Mouse (Mus musculus) right cerebral cortex, postnatal 36 days (tissue): Measurements from ENCODE around the gene As3mt.
"Not testable (repeated sequence)": the region's sequence is repeated elsewhere in the genome, so short reads cannot be mapped to it uniquely, and the experiment has no call there.

Experiments
- DNase-seq, 2 experiments: peaks; one replicate each; pipeline ENCODE4 v3.0.0; 2022; ENCODE audit warnings: low spot score in 2 of 2, mixed read lengths in 1 of 2

Gene As3mt

GRCm38 (mm10) chr19:46752235-46752634, 45.0 kb downstream of the As3mt start:
- no peak for DNase-seq

DNA sequence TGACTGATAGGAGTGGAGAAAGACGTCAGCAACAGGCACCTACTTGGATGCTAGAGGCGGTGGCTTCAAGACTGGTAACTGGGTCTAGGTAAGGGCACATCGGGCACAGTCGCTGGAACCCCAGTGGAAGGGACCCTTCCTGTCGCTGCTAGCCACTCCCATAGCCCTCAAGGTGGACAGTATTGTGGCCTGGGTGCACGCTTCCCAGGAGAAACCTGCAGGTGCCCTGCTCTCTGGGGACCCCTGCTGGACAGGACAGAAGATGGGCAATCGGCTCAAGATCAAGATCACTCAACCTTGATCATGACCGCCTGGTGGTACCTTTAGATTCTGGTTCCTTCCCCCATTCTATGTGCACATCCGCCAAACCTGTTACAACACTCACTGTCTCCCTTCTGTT, 47.8 kb downstream of the As3mt start:
- DNase-seq = no peak

GRCm38 (mm10) chr19:46756221-46756620, 49.0 kb downstream of the As3mt start:
- no peak for DNase-seq

DNA sequence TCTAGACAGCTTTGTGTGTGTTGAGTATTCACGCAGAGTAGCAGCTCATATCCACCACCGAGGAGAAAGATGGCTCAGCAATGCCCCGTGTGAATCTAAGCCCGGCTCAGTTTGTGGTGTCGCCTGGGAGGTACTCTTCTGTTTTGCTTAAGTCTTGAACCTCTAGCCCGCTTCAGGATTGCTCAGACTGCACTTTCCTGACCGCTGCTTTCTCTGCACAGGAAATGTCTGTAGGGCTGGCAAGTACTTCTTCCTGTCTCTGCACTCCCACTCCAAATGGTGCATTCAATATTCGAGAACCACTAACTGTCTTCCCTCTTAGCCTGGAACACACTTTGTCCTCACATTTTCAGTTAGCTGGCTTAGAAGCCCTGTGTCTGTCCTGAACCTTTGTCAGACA, 51.8 kb downstream of the As3mt start:
- DNase-seq = no peak

- DNase-seq = not testable (repeated sequence)
Observed at GRCm38 (mm10) chr19:46759909-46760308, 52.7 kb downstream of the As3mt start.

GRCm38 (mm10) chr19:46760375-46761160, 53.3 kb downstream of the As3mt start:
- DNase-seq = peak; percentile 79 to 82

DNA sequence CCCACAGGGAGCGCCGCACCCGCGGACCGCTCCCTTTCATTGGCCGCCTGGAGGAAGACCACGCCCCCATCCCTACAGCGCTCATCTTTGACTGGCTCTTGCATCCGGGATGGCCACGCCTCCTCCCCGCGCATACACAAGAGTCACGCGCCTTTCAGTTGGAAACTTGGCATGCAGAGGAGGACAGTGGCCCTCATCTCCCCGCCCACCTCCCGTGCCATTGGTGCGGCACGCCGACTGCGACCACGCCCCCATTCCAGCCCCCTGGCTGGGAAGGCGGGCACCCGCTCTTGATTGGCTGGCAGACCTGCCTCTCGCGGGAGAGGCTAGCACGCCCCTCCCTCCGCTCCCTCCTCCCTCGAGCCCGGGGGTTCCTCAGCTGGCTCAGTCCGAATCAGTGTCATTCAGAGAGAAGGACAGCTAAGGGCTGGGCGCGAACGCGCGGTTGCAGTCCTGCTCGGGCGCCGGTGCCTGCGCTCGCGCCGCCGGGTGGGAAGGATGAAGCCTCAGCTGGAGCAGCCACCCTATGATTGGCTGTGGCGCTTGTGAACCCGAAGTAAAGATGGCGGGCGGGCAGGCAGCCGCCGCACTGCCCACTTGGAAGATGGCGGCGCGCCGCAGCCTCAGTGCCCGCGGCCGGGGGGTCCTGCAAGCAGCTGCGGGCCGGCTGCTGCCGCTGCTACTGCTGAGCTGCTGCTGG, 54.1 kb downstream of the As3mt start, which contains the start of gene Cnnm2:
Cnnm2 (plus strand) TSS at position 350 of the 700 bp plus-strand sequence.
- peak; percentile 100 for DNase-seq

DNA sequence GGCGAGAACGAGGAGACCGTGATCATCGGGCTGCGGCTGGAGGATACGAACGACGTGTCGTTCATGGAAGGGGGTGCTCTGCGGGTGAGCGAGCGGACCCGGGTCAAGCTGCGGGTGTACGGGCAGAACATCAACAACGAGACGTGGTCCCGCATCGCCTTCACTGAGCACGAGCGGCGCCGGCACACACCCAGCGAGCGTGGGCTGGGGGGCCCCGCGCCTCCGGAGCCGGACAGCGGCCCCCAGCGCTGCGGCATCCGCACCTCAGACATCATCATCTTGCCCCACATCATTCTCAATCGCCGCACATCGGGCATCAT, 54.7 kb downstream of the As3mt start:
- DNase-seq = no peak

GRCm38 (mm10) chr19:46762291-46762991, 55.2 kb downstream of the As3mt start:
- DNase-seq = peak; percentile 26 to 29

DNA sequence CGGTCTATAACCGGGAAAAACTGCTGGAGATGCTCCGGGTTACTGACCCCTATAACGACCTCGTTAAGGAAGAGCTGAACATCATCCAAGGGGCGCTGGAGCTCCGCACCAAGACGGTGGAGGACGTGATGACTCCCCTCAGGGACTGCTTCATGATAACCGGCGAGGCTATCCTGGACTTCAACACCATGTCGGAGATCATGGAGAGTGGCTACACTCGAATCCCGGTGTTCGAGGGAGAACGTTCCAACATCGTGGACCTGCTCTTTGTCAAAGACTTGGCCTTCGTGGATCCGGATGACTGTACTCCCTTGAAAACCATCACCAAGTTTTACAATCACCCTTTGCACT, 55.7 kb downstream of the As3mt start:
- DNase-seq = no peak

DNA sequence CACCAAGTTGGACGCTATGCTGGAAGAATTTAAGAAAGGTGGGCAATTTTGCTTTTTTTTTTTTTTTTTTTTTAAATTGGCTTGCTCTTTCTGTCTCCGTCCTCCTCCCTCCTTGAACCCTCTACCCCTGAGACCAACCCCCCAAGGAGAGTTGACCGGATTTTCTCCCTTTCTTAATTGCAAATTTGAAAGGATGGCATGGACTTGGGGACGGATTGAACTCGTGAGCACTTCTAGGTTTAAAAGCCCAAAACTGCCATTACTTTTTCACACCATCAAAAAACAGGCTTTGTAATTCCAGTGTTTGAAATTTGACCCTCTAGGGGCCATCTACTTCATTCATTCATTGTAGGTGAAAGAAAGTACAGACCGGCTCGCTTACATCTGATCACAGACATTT, 56.1 kb downstream of the As3mt start:
- DNase-seq = no peak

- no peak for DNase-seq
Observed at GRCm38 (mm10) chr19:46763932-46764762, 56.9 kb downstream of the As3mt start.

GRCm38 (mm10) chr19:46764763-46765117, 57.5 kb downstream of the As3mt start:
- no peak for DNase-seq

- no peak for DNase-seq
Observed at GRCm38 (mm10) chr19:46766125-46766524, 58.9 kb downstream of the As3mt start.

- no peak for DNase-seq
Observed at GRCm38 (mm10) chr19:46769759-46770158, 62.5 kb downstream of the As3mt start.

- no peak for DNase-seq
Observed at GRCm38 (mm10) chr19:46771801-46772200, 64.5 kb downstream of the As3mt start.

DNA sequence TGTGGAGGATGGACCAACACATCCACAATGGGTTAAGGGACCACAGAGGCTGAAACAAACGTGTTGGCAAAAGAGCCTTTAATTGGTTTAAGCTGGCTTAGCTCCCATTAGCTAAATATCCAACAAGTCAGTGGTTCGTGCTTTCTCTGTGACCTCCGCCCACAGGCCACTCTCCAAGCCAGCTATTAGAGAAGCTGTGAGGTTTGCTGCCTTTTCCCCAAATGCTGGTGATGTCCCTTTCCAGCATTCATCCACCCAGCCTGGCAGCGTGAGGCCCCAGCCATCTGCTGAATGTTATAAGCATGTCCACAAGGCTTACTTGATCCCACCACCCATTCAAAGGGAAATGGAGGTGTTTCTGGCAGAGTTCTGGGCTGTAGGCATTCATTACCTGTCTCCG, 69.1 kb downstream of the As3mt start:
- no peak for DNase-seq

DNA sequence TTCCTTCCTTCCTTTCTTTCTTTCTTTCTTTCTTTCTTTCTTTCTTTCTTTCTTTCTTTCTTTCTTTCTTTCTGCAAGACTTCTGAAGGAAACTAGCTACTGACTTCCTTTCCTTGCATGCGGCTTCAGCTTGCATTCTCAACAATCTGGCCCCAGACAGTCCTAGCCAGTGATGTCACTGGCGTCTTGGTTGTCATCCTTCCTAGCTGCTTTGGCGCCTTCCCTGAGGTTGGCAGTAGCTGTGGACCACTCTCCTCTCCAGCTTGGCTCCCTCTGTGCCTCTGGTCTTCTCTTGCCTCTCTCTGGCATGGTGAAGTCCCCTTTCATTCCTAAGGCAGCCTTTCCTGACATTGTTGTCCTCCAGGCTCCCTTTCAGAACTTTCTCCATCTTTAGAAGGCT, 69.6 kb downstream of the As3mt start:
- DNase-seq = no peak

DNA sequence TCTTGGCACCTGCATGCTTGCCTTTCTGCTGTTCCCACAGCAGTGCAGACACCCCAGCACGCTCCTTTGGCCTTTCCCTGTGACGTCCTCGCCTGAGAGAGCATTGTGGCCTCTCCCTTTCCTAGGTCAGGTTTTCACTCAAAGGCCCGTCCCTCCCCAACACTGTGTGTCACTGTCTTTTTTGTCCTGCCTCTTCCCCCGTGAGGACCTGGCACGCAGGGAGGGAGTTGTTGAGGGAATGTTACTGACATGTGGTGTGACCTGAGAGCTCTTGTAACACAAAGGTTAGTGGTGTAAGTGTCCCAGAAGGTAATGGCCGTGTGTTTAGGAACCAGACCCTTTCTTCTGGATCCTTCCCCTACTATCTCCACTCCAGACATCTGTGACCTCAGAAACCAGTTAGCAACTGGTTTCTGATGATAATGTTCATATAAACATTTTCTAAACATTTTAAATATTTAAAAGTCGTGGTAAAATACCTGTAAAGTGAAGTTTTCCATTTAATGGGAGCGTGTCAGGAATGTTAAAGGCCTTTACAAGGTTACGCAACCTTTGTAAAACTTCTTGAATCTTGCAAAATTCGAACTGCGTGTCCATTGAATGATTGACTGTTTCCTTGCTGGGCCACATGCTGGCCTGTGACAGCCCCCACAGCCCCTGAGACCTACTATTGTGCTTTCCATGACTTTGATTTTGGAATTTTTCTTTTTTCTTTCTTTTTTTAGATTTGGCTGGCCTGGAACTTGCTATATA, 70.8 kb downstream of the As3mt start:
- no peak for DNase-seq

- not testable (repeated sequence) for DNase-seq
Observed at GRCm38 (mm10) chr19:46779130-46779529, 71.9 kb downstream of the As3mt start.

DNA sequence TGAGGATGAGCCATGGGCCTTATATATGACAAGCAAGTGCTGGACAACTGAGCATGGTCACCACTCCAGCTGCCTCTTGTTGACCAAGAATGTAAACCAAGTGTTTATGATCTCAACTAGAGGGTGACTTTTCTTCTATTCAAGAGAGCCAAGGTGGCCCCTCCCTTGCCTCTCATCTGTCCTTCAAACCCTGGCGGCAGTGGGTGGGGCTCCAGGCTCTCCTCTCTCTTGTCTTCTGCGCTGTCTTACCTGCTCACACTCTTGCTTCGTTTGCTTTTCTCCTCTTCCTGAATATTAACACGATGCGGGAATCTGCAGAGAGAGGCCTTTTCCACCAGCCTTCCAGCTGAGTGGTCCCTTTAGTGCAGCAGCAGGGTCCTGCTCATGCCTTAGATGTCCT, 76.8 kb downstream of the As3mt start:
- no peak for DNase-seq
